Mouse (Mus musculus) lung, postnatal 0 days (tissue): ENCODE measurements around the gene Scnn1g. TPM values are rescaled to one million over a fixed set of nuclear protein-coding genes. Genes with fewer than 3 reads are reported as not detected.

Experiments used
- ATAC-seq: fragments of 200-750 bp; cut with Nextera tagmentation; 2 replicates; pipeline ENCODE4 v1.8.0; 2017; ENCODE audit warnings: moderate library complexity
- DNase-seq: peaks from one replicate; pipeline ENCODE4 v3.0.0-alpha.2; 2016; ENCODE audit warnings: low spot score
- H3K27ac ChIP-seq: fragments of 300-500 bp; sonication (generic); 2 replicates; pipeline ENCODE4 v1.5.1; 2014; ENCODE audit warnings: antibody characterized with exemption, mild to moderate bottlenecking, low read length, mixed read lengths
- H3K27me3 ChIP-seq: fragments of 300-500 bp; sonication (generic); replicated peaks from 2 replicates; pipeline ENCODE4 v1.6.1; 2014; ENCODE audit warnings: low read length, mixed read lengths; ENCODE audit not compliant: insufficient read depth
- H3K36me3 ChIP-seq: fragments of 300-500 bp; sonication (generic); 2 replicates; pipeline ENCODE4 v1.6.1; 2014; ENCODE audit warnings: low read length, mixed read lengths; ENCODE audit not compliant: insufficient read depth
- H3K4me1 ChIP-seq: fragments of 300-500 bp; sonication (generic); 2 replicates; pipeline ENCODE4 v1.6.1; 2014; ENCODE audit warnings: antibody characterized with exemption, low read depth, low read length, mixed read lengths; ENCODE audit not compliant: insufficient read depth
- H3K4me2 ChIP-seq: fragments of 300-500 bp; sonication (generic); replicated peaks from 2 replicates; pipeline ENCODE4 v1.6.1; 2014; ENCODE audit warnings: low read depth, mild to moderate bottlenecking, low read length, moderate library complexity, mixed read lengths
- H3K4me3 ChIP-seq: fragments of 300-500 bp; sonication (generic); 2 replicates; pipeline ENCODE4 v1.5.1; 2014; ENCODE audit warnings: low read depth, low read length
- H3K9ac ChIP-seq: fragments of 300-500 bp; sonication (generic); replicated peaks from 2 replicates; pipeline ENCODE4 v1.6.1; 2014; ENCODE audit warnings: low read depth, mild to moderate bottlenecking
- H3K9me3 ChIP-seq: fragments of 300-500 bp; sonication (generic); 2 replicates; pipeline ENCODE4 v1.6.1; 2016; ENCODE audit warnings: low read length, mixed read lengths
- CTCF ChIP-seq: IDR thresholded peaks from 2 replicates; pipeline ENCODE4 v1.5.1; 2016; ENCODE audit warnings: antibody characterized with exemption, mild to moderate bottlenecking
- EP300 ChIP-seq: IDR thresholded peaks from 2 replicates; pipeline ENCODE4 v1.6.1; 2016; ENCODE audit warnings: antibody characterized with exemption, mild to moderate bottlenecking, control low read depth
- WGBS: fragments of 180-500 bp; shearing (Covaris S2); extraction: QIAGEN DNeasy Blood & Tissue Kit; methylation state at CpG from one replicate; pipeline ENCODE4 v1.1.7; 2014; 5-methylcytosine and 5-hydroxymethylcytosine counted together
- polyA plus RNA-seq: library from polyadenylated mRNA; unstranded; fragments of >200 nt; fragmentation: Nextera tagmentation; extraction: Ambion mirVana; gene quantifications from 2 replicates; pipeline ENCODE4 v1.2.1, GENCODE M21; 2015

Scnn1g gene
- polyA plus RNA-seq, 1 experiment from 2014 or later: 139 TPM

DNA sequence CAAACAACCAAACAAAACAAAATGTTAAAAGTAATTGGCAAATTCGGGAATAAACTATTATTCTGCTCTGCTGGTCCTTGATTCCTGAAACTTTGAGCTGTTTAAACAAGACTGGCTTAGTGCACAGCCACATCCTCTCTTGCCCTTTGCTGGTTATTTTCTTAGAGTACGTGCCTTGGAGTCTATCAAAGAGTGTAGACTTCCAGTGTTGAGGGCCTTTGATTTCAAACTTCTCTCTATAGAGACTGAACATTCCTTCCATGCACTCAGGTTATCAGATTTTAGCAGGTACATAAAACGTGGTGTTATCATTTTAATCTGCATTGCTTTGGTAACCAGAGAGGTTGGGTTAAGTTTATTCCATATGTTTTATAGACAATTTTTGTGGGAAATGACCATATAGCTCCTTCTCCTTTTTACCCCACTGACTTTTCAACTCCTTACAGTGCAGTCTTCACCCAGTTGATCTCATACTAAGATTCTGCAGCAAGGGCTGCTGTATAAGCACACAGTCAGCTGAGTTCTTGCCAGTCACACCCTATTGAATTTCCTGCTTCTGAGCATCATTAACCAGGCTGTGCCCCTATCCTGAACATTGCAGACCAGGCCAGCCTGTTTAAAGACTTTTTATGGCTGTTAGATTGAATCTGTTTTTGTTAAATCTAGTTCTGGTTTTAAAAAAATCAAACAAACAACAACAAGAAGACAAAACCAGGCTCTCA, 48.1 kb downstream of the Scnn1g start:
- H3K27ac ChIP-seq: no peak overlapping the region
- WGBS: 36% methylated on average over 3 of the region's 3 CpGs
- H3K4me1 ChIP-seq: no peaks in the 10 kb centered on the region; the same call in 1 of the 2 replicates
- H3K4me3 ChIP-seq: no peak overlapping the region
- no peak overlapping the region for H3K4me2 ChIP-seq
- TF ChIP-seq CTCF: no peak
- no peak for TF ChIP-seq EP300
- no peaks in the 10 kb centered on the region for H3K27me3 ChIP-seq
- H3K9ac ChIP-seq: no peak overlapping the region
- no peaks in the 10 kb centered on the region for H3K36me3 ChIP-seq
- DNase-seq: no peak
- no peak for ATAC-seq
- H3K9me3 ChIP-seq: no peaks in the 10 kb centered on the region

DNA sequence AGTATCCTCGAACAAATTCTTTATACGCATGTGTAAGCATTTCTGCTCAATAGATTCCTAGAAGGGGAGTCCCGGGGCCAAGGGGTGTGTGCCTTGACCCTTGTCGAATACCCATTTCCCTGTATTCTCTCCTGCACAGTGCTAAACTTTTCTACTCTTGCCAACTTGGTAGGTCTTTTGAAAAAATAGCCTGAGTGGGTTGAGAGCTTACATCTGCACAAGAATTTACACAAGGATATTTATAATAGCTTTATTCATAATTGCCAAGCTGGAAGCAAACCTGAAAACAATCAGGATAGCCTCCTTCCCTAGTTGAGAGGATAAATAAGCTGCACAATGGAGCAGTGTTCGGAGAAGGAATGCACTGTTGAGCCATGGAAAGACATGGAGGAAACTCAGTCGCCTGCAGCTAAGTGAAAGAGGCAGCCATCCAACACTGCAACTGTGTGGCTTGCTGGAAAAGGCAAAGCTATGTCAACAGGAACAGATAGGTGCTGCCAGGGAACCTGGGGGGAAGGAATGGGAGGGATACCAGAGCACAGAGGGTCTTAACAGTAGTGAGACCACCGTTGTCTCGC, 51.5 kb downstream of the Scnn1g start:
- DNase-seq (no peak), ATAC-seq (no peak)
- WGBS: 67% methylated on average over 8 of the region's 8 CpGs
- Histone ChIP-seq H3K4me3 (no peak overlapping the region), H3K9me3 (no peaks in the 10 kb centered on the region), H3K27ac (no peak overlapping the region), H3K4me1 (no peaks in the 10 kb centered on the region), H3K27me3 (no peaks in the 10 kb centered on the region), H3K9ac (no peak overlapping the region), H3K36me3 (no peaks in the 10 kb centered on the region), H3K4me2 (no peak overlapping the region)
- TF ChIP-seq CTCF: no peak
- no peak for TF ChIP-seq EP300

GRCm38 (mm10) chr7:121797781-121798180, 63.5 kb downstream of the Scnn1g start:
- TF ChIP-seq CTCF (no peak), EP300 (no peak)
- 33% methylated on average over 9 of the region's 9 CpGs for WGBS
- Histone ChIP-seq H3K9ac (no peak overlapping the region), H3K4me3 (no peak overlapping the region), H3K27me3 (no peaks in the 10 kb centered on the region), H3K36me3 (no peaks in the 10 kb centered on the region), H3K4me2 (no peak overlapping the region), H3K27ac (no peak overlapping the region), H3K9me3 (no peaks in the 10 kb centered on the region), H3K4me1 (no peaks in the 10 kb centered on the region)
- no peak for DNase-seq
- ATAC-seq: no peak

- no peak overlapping the region for H3K27ac ChIP-seq
- H3K9me3 ChIP-seq: no peaks in the 10 kb centered on the region
- WGBS: 45% methylated on average over 2 of the region's 2 CpGs
- no peak overlapping the region for H3K4me3 ChIP-seq
- H3K4me2 ChIP-seq: no peak overlapping the region
- DNase-seq (no peak), ATAC-seq (no peak)
- no peak overlapping the region for H3K9ac ChIP-seq
- H3K36me3 ChIP-seq: no peaks in the 10 kb centered on the region
- no peaks in the 10 kb centered on the region for H3K27me3 ChIP-seq
- no peaks in the 10 kb centered on the region for H3K4me1 ChIP-seq
- TF ChIP-seq CTCF (no peak), EP300 (no peak)
These were observed 68.2 kb downstream of the Scnn1g start for GRCm38 (mm10) chr7:121802471-121802870.

GRCm38 (mm10) chr7:121803011-121803410, 68.7 kb downstream of the Scnn1g start:
- Histone ChIP-seq H3K4me3 (no peak overlapping the region), H3K4me1 (no peaks in the 10 kb centered on the region), H3K9ac (no peak overlapping the region), H3K27ac (no peak overlapping the region), H3K27me3 (no peaks in the 10 kb centered on the region), H3K9me3 (no peaks in the 10 kb centered on the region), H3K36me3 (no peaks in the 10 kb centered on the region), H3K4me2 (no peak overlapping the region)
- 85% methylated on average over 4 of the region's 4 CpGs for WGBS
- TF ChIP-seq EP300 (no peak), CTCF (no peak)
- DNase-seq: no peak
- no peak for ATAC-seq

DNA sequence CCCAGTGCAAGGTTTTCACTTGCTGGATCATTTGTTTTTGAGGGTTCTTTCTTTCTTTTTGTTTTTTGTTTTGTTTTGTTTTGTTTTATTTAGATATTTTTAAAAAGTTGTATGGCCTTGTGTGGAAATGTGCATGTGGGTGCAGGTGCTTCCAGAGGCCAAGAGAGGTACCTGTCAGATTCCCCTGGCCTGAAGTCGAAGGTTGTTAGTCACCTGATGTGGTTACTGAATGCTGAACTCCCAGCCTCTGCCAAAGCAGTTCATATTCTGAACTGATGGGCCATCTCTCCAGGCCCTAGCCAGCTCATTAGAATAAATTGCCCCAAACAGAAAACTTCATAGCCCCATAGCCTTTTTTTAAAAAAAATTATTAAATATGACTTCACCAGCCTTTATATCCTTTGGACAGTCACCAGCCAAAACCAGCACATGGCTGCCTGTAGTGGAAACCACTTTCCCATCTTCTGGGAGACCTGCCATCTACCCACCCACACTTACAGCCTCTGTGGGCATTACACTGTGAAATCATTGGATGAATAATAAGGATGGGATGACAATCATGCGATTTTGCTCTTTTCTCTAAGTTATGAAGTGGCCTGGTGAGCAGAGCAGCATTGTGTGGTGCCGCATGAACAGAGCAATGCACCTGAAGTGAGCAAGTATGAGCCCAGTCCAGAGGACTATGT, 71.7 kb downstream of the Scnn1g start:
- Histone ChIP-seq H3K27me3 (no peaks in the 10 kb centered on the region), H3K4me2 (no peak overlapping the region), H3K36me3 (no peaks in the 10 kb centered on the region), H3K4me3 (no peak overlapping the region), H3K9me3 (no peaks in the 10 kb centered on the region), H3K9ac (no peak overlapping the region), H3K4me1 (no peaks in the 10 kb centered on the region), H3K27ac (no peak overlapping the region)
- no peak for TF ChIP-seq CTCF
- no peak for TF ChIP-seq EP300
- ATAC-seq (no peak), DNase-seq (no peak)
- 75% methylated on average over 3 of the region's 3 CpGs for WGBS
